Mouse (Mus musculus): ENCODE data around the gene Zyx. TPM values are rescaled to one million over a fixed set of nuclear protein-coding genes. Genes with fewer than 3 reads are reported as not detected.

Zyx gene
- polyA plus RNA-seq (2012; rRNA removed; ENCODE audit: low replicate concordance): 172 and 228 TPM in 2 replicates

GRCm38 (mm10) chr6:42349426-42350020, at the start of gene Zyx:
Gene Zyx, plus strand, starts transcription at chr6:42349630.

GRCm38 (mm10) chr6:42324482-42325267, 24.8 kb upstream of the Zyx start, which contains the start of gene Fam131b:
Gene Fam131b, minus strand, starts transcription at chr6:42324643.

GRCm38 (mm10) chr6:42372816-42373547, 23.6 kb downstream of the Zyx start, which contains the start of gene Epha1:
Gene Epha1, minus strand, starts transcription at chr6:42373268.

GRCm38 (mm10) chr6:42399938-42400337, 50.5 kb downstream of the Zyx start, which contains the start of gene Tas2r143:
Gene Tas2r143, plus strand, starts transcription at chr6:42400238.

GRCm38 (mm10) chr6:42405134-42405533, 55.7 kb downstream of the Zyx start, which contains the start of gene Tas2r135:
Gene Tas2r135, plus strand, starts transcription at chr6:42405434.

Other genes starting within 250 kb of the Zyx start
- gene Tas2r139, start 208.7 kb upstream of the Zyx start, polyA plus RNA-seq (2012; rRNA removed; ENCODE audit: low replicate concordance): not detected in 2 replicates
- not detected in 2 replicates for gene Tas2r144, start 134.3 kb upstream of the Zyx start, polyA plus RNA-seq (2012; rRNA removed; ENCODE audit: low replicate concordance)
- gene Gstk1, start 103.7 kb upstream of the Zyx start, polyA plus RNA-seq (2012; rRNA removed; ENCODE audit: low replicate concordance): 25.0 and 51.9 TPM in 2 replicates
- gene Tmem139, start 87.7 kb upstream of the Zyx start, polyA plus RNA-seq (2012; rRNA removed; ENCODE audit: low replicate concordance): 1.0 and 1.8 TPM in 2 replicates
- 20.5 and 41.7 TPM in 2 replicates for gene Casp2, start 84.6 kb upstream of the Zyx start, polyA plus RNA-seq (2012; rRNA removed; ENCODE audit: low replicate concordance)
- 0.06 and 36.3 TPM in 2 replicates for gene Clcn1, start 62.9 kb upstream of the Zyx start, polyA plus RNA-seq (2012; rRNA removed; ENCODE audit: low replicate concordance)
- 1.4 and 2.5 TPM in 2 replicates for gene Fam131b, start 25.0 kb upstream of the Zyx start, polyA plus RNA-seq (2012; rRNA removed; ENCODE audit: low replicate concordance)
- gene Epha1, start 23.6 kb downstream of the Zyx start, polyA plus RNA-seq (2012; rRNA removed; ENCODE audit: low replicate concordance): 3.9 and 4.6 TPM in 2 replicates
- 0.37 and 0.65 TPM in 2 replicates for gene Tas2r143, start 50.6 kb downstream of the Zyx start, polyA plus RNA-seq (2012; rRNA removed; ENCODE audit: low replicate concordance)
- 0.20 and 0.22 TPM in 2 replicates for gene Tas2r135, start 55.8 kb downstream of the Zyx start, polyA plus RNA-seq (2012; rRNA removed; ENCODE audit: low replicate concordance)
- gene Tas2r126, start 84.9 kb downstream of the Zyx start, polyA plus RNA-seq (2012; rRNA removed; ENCODE audit: low replicate concordance): not detected in 2 replicates
- gene Olfr458, start 115.6 kb downstream of the Zyx start, polyA plus RNA-seq (2012; rRNA removed; ENCODE audit: low replicate concordance): not detected in 2 replicates
- gene Olfr457, start 126.7 kb downstream of the Zyx start, polyA plus RNA-seq (2012; rRNA removed; ENCODE audit: low replicate concordance): not detected in 2 replicates
- gene Olfr456, start 137.6 kb downstream of the Zyx start, polyA plus RNA-seq (2012; rRNA removed; ENCODE audit: low replicate concordance): not detected in 2 replicates
- gene Olfr455, start 198.0 kb downstream of the Zyx start, polyA plus RNA-seq (2012; rRNA removed; ENCODE audit: low replicate concordance): not detected in 2 replicates
- gene Tcaf3, start 248.1 kb downstream of the Zyx start, polyA plus RNA-seq (2012; rRNA removed; ENCODE audit: low replicate concordance): not detected in 2 replicates

Measured in mammary gland, adult 2 months (tissue).